In genomic region chr6:89353101-89353500, GRCm38 (mm10) we compare ENCODE assay signal across 11 mouse cellular contexts. TPM values are rescaled to one million over a fixed set of nuclear protein-coding genes. Genes with fewer than 3 reads are reported as not detected.
A peak's percentile ranks its signal among the peaks of the same experiment; 100 is the strongest.
DNase-seq lines count a peak whose midpoint lies in the region; ATAC-seq lines count a peak whose summit lies in the region.
"Had no signal": no experiment of that assay in that cellular context is flagged by ENCODE, and none has a peak within 500 bp of the region (broad histone marks: within the 10 kb centered on the region; RNA-seq: fewer than 3 reads in every experiment).

No protein-coding gene starts in this region.

- H3K27ac ChIP-seq in hindbrain, embryonic 10.5 days = 0 out of 2 replicates have a peak overlapping the region, but pooled peaks have one; percentile 29
- H3K27ac ChIP-seq in hindbrain, embryonic 11.5 days (ENCODE audit: low read depth, low read length) = no peak overlapping the region
- no peak overlapping the region for H3K27ac ChIP-seq in intestine, embryonic 15.5 days

- H3K4me2 ChIP-seq in hindbrain, embryonic 11.5 days (replicated peaks; ENCODE audit: low read depth, low read length) = no peak overlapping the region
- no peak overlapping the region for H3K4me2 ChIP-seq in intestine, embryonic 15.5 days (replicated peaks)
- H3K4me2 ChIP-seq: lung, embryonic 14.5 days had no signal

- intact Hi-C loops in gastrocnemius, postnatal 36 days (cut with DNase I) = no loop called here

- 81% methylated on average over 8 of the region's 8 CpGs for WGBS in hindbrain, embryonic 10.5 days
- 79% methylated on average over 8 of the region's 8 CpGs for WGBS in hindbrain, embryonic 11.5 days
- WGBS in intestine, embryonic 15.5 days = 68% methylated on average over 8 of the region's 8 CpGs

- no peak overlapping the region for H3K9ac ChIP-seq in hindbrain, embryonic 11.5 days (ENCODE audit: low read depth, low read length)
- no peak overlapping the region for H3K9ac ChIP-seq in intestine, embryonic 15.5 days
- H3K9ac ChIP-seq: forebrain, postnatal 0 days; lung, embryonic 14.5 days had no signal

- H3K27me3 ChIP-seq in hindbrain, embryonic 10.5 days (ENCODE audit: insufficient read depth, poor library complexity, severe bottlenecking) = no peaks in the 10 kb centered on the region
- H3K27me3 ChIP-seq in hindbrain, embryonic 11.5 days (ENCODE audit: control insufficient read depth, insufficient read depth, low read length) = no peaks in the 10 kb centered on the region
- no peaks in the 10 kb centered on the region for H3K27me3 ChIP-seq in intestine, embryonic 15.5 days (replicated peaks)

- H3K4me1 ChIP-seq in hindbrain, embryonic 10.5 days (replicated peaks) = peaks cover 94% of the 10 kb centered on the region
- H3K4me1 ChIP-seq in hindbrain, embryonic 11.5 days (replicated peaks; ENCODE audit: control insufficient read depth, insufficient read depth, low read length) = peaks cover 7% of the 10 kb centered on the region
- H3K4me1 ChIP-seq in intestine, embryonic 15.5 days (replicated peaks) = peaks cover 25% of the 10 kb centered on the region

- no peaks in the 10 kb centered on the region for H3K9me3 ChIP-seq in hindbrain, embryonic 10.5 days
- H3K9me3 ChIP-seq in hindbrain, embryonic 11.5 days (ENCODE audit: control insufficient read depth, low read length) = no peaks in the 10 kb centered on the region
- H3K9me3 ChIP-seq in intestine, embryonic 15.5 days = no peaks in the 10 kb centered on the region

- ATAC-seq in hindbrain, embryonic 11.5 days (ENCODE audit: low FRiP score) = no peak
- ATAC-seq in intestine, embryonic 15.5 days = peak; percentile 17
- ATAC-seq: forebrain, postnatal 0 days had no signal

- H3K36me3 ChIP-seq in hindbrain, embryonic 10.5 days = peaks cover 98% of the 10 kb centered on the region
- H3K36me3 ChIP-seq in hindbrain, embryonic 11.5 days (ENCODE audit: control insufficient read depth, insufficient read depth, low read length) = 0 out of 2 replicates have a peak, but pooled peaks cover 2% of the 10 kb centered on the region
- H3K36me3 ChIP-seq in intestine, embryonic 15.5 days = peaks cover 11% of the 10 kb centered on the region

- H3K4me3 ChIP-seq in hindbrain, embryonic 10.5 days = no peak overlapping the region
- H3K4me3 ChIP-seq in hindbrain, embryonic 11.5 days (ENCODE audit: low read depth, low read length) = no peak overlapping the region
- H3K4me3 ChIP-seq in intestine, embryonic 15.5 days (replicated peaks) = no peak overlapping the region

- no peak for DNase-seq in hindbrain, embryonic 10.5 days (ENCODE audit: low spot score)
- no peak for DNase-seq in hindbrain, embryonic 11.5 days (ENCODE audit: low spot score)
- DNase-seq in adrenal gland, postnatal 36 days = peak; percentile 60 to 65
- DNase-seq in kidney, postnatal 4 days = peak; percentile 34 to 61
- DNase-seq in yolk sac, embryonic 10.5 days (ENCODE audit: low spot score) = no peak
- no peak for DNase-seq in frontal cortex, postnatal 10 days (ENCODE audit: low spot score in 2 of 2)
- DNase-seq in gastrocnemius, postnatal 36 days = no peak
- DNase-seq: forebrain, postnatal 0 days; heart, postnatal 4 days; lung, embryonic 14.5 days had no signal

RNA-seq across cellular contexts. Expression of gene Plxna1, which starts 9.3 kb away (rescaled TPM):
- polyA plus RNA-seq in hindbrain, embryonic 10.5 days (2016; fragmentation: Nextera tagmentation; extraction: Ambion mirVana) = 29.1 and 35.5 TPM in 2 replicates
- polyA plus RNA-seq in hindbrain, embryonic 11.5 days (2014; fragmentation: Nextera tagmentation; extraction: Ambion mirVana) = 28.7 and 35.6 TPM in 2 replicates
- total RNA-seq in adrenal gland, postnatal 36 days (2021) = 10 to 100 TPM; 55.0 to 98.6 TPM
- 14.7 and 17.5 TPM in 2 replicates for polyA plus RNA-seq in intestine, embryonic 15.5 days (2015; fragmentation: Nextera tagmentation; extraction: Ambion mirVana)
- 10 to 100 TPM; 11.1 to 18.1 TPM for total RNA-seq in gastrocnemius, postnatal 36 days (2021)

Comparison
In these comparisons a context has a peak if more than half of its experiments do, and no peak if none do; other contexts are left out.
1. DNase-seq: peak in adrenal gland, postnatal 36 days (2 of 2) and kidney, postnatal 4 days (2 of 2); none in hindbrain, embryonic 10.5 days (single experiment), hindbrain, embryonic 11.5 days (single experiment), yolk sac, embryonic 10.5 days (single experiment), frontal cortex, postnatal 10 days (0 of 2) and gastrocnemius, postnatal 36 days (0 of 2).